In the genomic region with DNA sequence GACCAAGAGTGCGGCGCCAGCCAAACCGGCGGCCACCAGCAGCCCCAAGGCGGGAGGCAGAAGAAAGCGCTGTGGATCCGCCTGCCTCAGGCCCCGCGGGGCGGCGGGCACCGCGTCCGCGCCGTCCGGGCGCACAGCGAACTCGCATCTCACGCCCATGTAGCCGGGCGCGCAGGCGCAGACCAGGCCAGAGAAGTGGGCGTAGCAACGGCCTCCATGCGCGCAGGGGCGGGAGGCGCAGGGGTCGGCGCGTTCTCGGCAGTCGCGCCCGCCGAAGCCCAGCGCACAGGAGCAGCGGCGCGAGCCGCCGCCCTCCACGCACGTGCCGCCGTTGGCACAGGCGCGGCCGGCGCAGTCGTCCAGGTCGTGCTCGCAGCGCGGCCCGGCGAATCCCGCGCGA, we compare ENCODE assay signal across 8 mouse cellular contexts. TPM values are rescaled to one million over a fixed set of nuclear protein-coding genes. Genes with fewer than 3 reads are reported as not detected.
DNase-seq lines count a peak whose midpoint lies in the region; ATAC-seq lines count a peak whose summit lies in the region.

No protein-coding gene starts in this region.

- peak overlapping the region; percentile 62 for H3K9ac ChIP-seq in heart, embryonic 16.5 days (ENCODE audit: low read length)
- H3K9ac ChIP-seq in liver, embryonic 16.5 days (ENCODE audit: low read depth, low read length): no peak overlapping the region

- H3K4me2 ChIP-seq in heart, embryonic 16.5 days (ENCODE audit: low read depth, low read length): peak overlapping the region; percentile 74
- peak overlapping the region; percentile 63 for H3K4me2 ChIP-seq in liver, embryonic 16.5 days (ENCODE audit: low read depth, low read length)

- DNase-seq in thymus, postnatal 0 days (ENCODE audit: low spot score): peak; percentile 34
- no peak for DNase-seq in thymus, adult 18-20 months
- peak; percentile 70 for DNase-seq in embryo, embryonic 11.5 days (ENCODE audit: low read depth, low spot score)
- peak; percentile 79 for DNase-seq in kidney, postnatal 14 days
- DNase-seq in ovary, postnatal 10 days (ENCODE audit: low spot score): peak; percentile 25
- no peak for DNase-seq in spleen, postnatal 36 days (ENCODE audit: low spot score in 2 of 2)

- H3K4me1 ChIP-seq in heart, embryonic 16.5 days (ENCODE audit: control insufficient read depth, insufficient read depth, low read length): peaks cover 11% of the 10 kb centered on the region
- no peaks in the 10 kb centered on the region; the same call in 1 of the 2 replicates for H3K4me1 ChIP-seq in liver, embryonic 16.5 days (ENCODE audit: control insufficient read depth, low read depth, low read length)

- peaks cover 83% of the 10 kb centered on the region for H3K27me3 ChIP-seq in heart, embryonic 16.5 days (ENCODE audit: control insufficient read depth, insufficient read depth, low read length)
- peaks cover 74% of the 10 kb centered on the region for H3K27me3 ChIP-seq in liver, embryonic 16.5 days (ENCODE audit: control insufficient read depth, insufficient read depth, low read depth, low read length)

- H3K4me3 ChIP-seq in heart, embryonic 16.5 days (ENCODE audit: low read length): peak overlapping the region; percentile 57
- H3K4me3 ChIP-seq in liver, embryonic 16.5 days (ENCODE audit: low read depth, low read length): peak overlapping the region; percentile 49

- H3K9me3 ChIP-seq in heart, embryonic 16.5 days (replicated peaks; ENCODE audit: control insufficient read depth, low read length): no peaks in the 10 kb centered on the region
- no peaks in the 10 kb centered on the region for H3K9me3 ChIP-seq in liver, embryonic 16.5 days (replicated peaks; ENCODE audit: control insufficient read depth, low read length)

- no peak; the same call in 1 of the 2 replicates for ATAC-seq in heart, embryonic 16.5 days (replicated peaks; ENCODE audit: extremely low read depth, insufficient read depth, low FRiP score)
- peak; percentile 58 for ATAC-seq in liver, embryonic 16.5 days (ENCODE audit: low read depth)

- WGBS in heart, embryonic 16.5 days: 11% methylated on average over 63 of the region's 63 CpGs
- WGBS in liver, embryonic 16.5 days (ENCODE audit: insufficient replicate concordance): 4% methylated on average over 62 of the region's 63 CpGs

- H3K36me3 ChIP-seq in heart, embryonic 16.5 days (ENCODE audit: control insufficient read depth, insufficient read depth): no peaks in the 10 kb centered on the region
- no peaks in the 10 kb centered on the region for H3K36me3 ChIP-seq in liver, embryonic 16.5 days (ENCODE audit: control insufficient read depth, insufficient read depth)

- H3K27ac ChIP-seq in heart, embryonic 16.5 days (ENCODE audit: low read length): no peak overlapping the region
- H3K27ac ChIP-seq in liver, embryonic 16.5 days (ENCODE audit: low read length): no peak overlapping the region

RNA-seq across cellular contexts. Expression of a gene that starts 3.5 kb away (rescaled TPM):
- not detected in 2 replicates for polyA plus RNA-seq in thymus, postnatal 0 days (2015; fragmentation: Nextera tagmentation; extraction: Ambion mirVana)
- not detected in 2 replicates for polyA plus RNA-seq in heart, embryonic 16.5 days (2015; fragmentation: Nextera tagmentation; extraction: Ambion mirVana)
- not detected in 2 replicates for polyA plus RNA-seq in liver, embryonic 16.5 days (2015; fragmentation: Nextera tagmentation; extraction: Ambion mirVana)

RNA-seq across cellular contexts. Expression of a gene that starts 7.6 kb away (rescaled TPM):
- 0.33 and 0.51 TPM in 2 replicates for polyA plus RNA-seq in thymus, postnatal 0 days (2015; fragmentation: Nextera tagmentation; extraction: Ambion mirVana)
- 0.16 and 0.17 TPM in 2 replicates for polyA plus RNA-seq in heart, embryonic 16.5 days (2015; fragmentation: Nextera tagmentation; extraction: Ambion mirVana)
- not detected in 2 replicates for polyA plus RNA-seq in liver, embryonic 16.5 days (2015; fragmentation: Nextera tagmentation; extraction: Ambion mirVana)

RNA-seq across cellular contexts. Expression of a gene that starts 16.9 kb away (rescaled TPM):
- 7.5 and 8.5 TPM in 2 replicates for polyA plus RNA-seq in thymus, postnatal 0 days (2015; fragmentation: Nextera tagmentation; extraction: Ambion mirVana)
- polyA plus RNA-seq in heart, embryonic 16.5 days (2015; fragmentation: Nextera tagmentation; extraction: Ambion mirVana): 6.6 and 7.3 TPM in 2 replicates
- 1.3 and 1.6 TPM in 2 replicates for polyA plus RNA-seq in liver, embryonic 16.5 days (2015; fragmentation: Nextera tagmentation; extraction: Ambion mirVana)

RNA-seq across cellular contexts. Expression of a gene that starts 17.4 kb away (rescaled TPM):
- 116 and 125 TPM in 2 replicates for polyA plus RNA-seq in thymus, postnatal 0 days (2015; fragmentation: Nextera tagmentation; extraction: Ambion mirVana)
- 130 and 132 TPM in 2 replicates for polyA plus RNA-seq in heart, embryonic 16.5 days (2015; fragmentation: Nextera tagmentation; extraction: Ambion mirVana)
- 66.1 and 67.9 TPM in 2 replicates for polyA plus RNA-seq in liver, embryonic 16.5 days (2015; fragmentation: Nextera tagmentation; extraction: Ambion mirVana)

RNA-seq across cellular contexts. Expression of a gene that starts 26.8 kb away (rescaled TPM):
- polyA plus RNA-seq in thymus, postnatal 0 days (2015; fragmentation: Nextera tagmentation; extraction: Ambion mirVana): 3.6 TPM in 2 replicates
- polyA plus RNA-seq in heart, embryonic 16.5 days (2015; fragmentation: Nextera tagmentation; extraction: Ambion mirVana): 0.68 and 0.94 TPM in 2 replicates
- 0.15 and 0.29 TPM in 2 replicates for polyA plus RNA-seq in liver, embryonic 16.5 days (2015; fragmentation: Nextera tagmentation; extraction: Ambion mirVana)

Comparison
In these comparisons a context has a peak if more than half of its experiments do, and no peak if none do; other contexts are left out.
1. DNase-seq: peak in thymus, postnatal 0 days (single experiment), embryo, embryonic 11.5 days (single experiment), kidney, postnatal 14 days (single experiment) and ovary, postnatal 10 days (single experiment); none in thymus, adult 18-20 months (0 of 2) and spleen, postnatal 36 days (0 of 2).